Mouse (Mus musculus) left cerebral cortex, postnatal 10 days (tissue): ENCODE measurements around the gene Nell2. TPM values are rescaled to one million over a fixed set of nuclear protein-coding genes. Genes with fewer than 3 reads are reported as not detected.
A peak's percentile ranks its signal among the peaks of the same experiment; 100 is the strongest.
"Not testable (repeated sequence)": the region's sequence is repeated elsewhere in the genome, so short reads cannot be mapped to it uniquely, and the experiment has no call there.

ENCODE experiments used
- DNase-seq, 2 experiments: peaks; one replicate each; pipeline ENCODE4 v3.0.0; 2021 to 2022; ENCODE audit warnings: low spot score in 2 of 2, mixed read lengths in 1 of 2; ENCODE audit errors: extremely low spot score in 1 of 2
- intact Hi-C: fragments of 180-260 bp; cut with DNase I; formaldehyde crosslinking; loops from one replicate; pipeline ENCODE4 v1.15.1; 2025
- total RNA-seq, 2 experiments: library from RNA; stranded (reverse); gene quantifications; 2 replicates each; pipeline ENCODE4 v1.2.3; 2021

The Nell2 gene
- total RNA-seq, 2 experiments from 2014 or later, result 518 to 542 TPM

GRCm38 (mm10) chr15:95276556-95276955 is 251.8 kb downstream of the Nell2 start:
- intact Hi-C loops, result loop anchor here (10.0 kb wide), 1 partner anchor 248 kb away; the partner anchor contains the start of gene Nell2
- DNase-seq, result no peak

- intact Hi-C loops, result loop anchor here (10.0 kb wide), 1 partner anchor 249 kb away; the partner anchor contains the start of gene Nell2
- no peak for DNase-seq
Observed at GRCm38 (mm10) chr15:95275553-95275952, 252.8 kb downstream of the Nell2 start.

- intact Hi-C loops, result loop anchor here (10.0 kb wide), 1 partner anchor 252 kb away; the partner anchor contains the start of gene Nell2
- no peak for DNase-seq
Observed at GRCm38 (mm10) chr15:95273236-95273635, 255.1 kb downstream of the Nell2 start.

- no peak for DNase-seq
- intact Hi-C loops, result loop anchor here (10.0 kb wide), 1 partner anchor 253 kb away; the partner anchor contains the start of gene Nell2
Observed at GRCm38 (mm10) chr15:95272167-95272566, 256.2 kb downstream of the Nell2 start.

GRCm38 (mm10) chr15:95259671-95260450 is 268.5 kb downstream of the Nell2 start:
- no peak for DNase-seq
- intact Hi-C loops, result no loop called here

GRCm38 (mm10) chr15:95257131-95257530 is 271.2 kb downstream of the Nell2 start:
- DNase-seq, result no peak
- intact Hi-C loops, result no loop called here

- intact Hi-C loops, result no loop called here
- no peak for DNase-seq
Observed at GRCm38 (mm10) chr15:95245516-95245915, 282.8 kb downstream of the Nell2 start.

- no peak for DNase-seq
- intact Hi-C loops, result no loop called here
Observed at GRCm38 (mm10) chr15:95243876-95244275, 284.5 kb downstream of the Nell2 start.

- intact Hi-C loops, result no loop called here
- no peak for DNase-seq
Observed at GRCm38 (mm10) chr15:95241161-95241560, 287.2 kb downstream of the Nell2 start.

- DNase-seq, intact Hi-C loops: not testable (repeated sequence)
Observed at GRCm38 (mm10) chr15:95237021-95237420, 291.3 kb downstream of the Nell2 start.

- DNase-seq, result no peak
Observed at GRCm38 (mm10) chr15:95236509-95236908, 291.9 kb downstream of the Nell2 start.

GRCm38 (mm10) chr15:95231171-95231570 is 297.2 kb downstream of the Nell2 start:
- intact Hi-C loops, result no loop called here
- DNase-seq, result no peak

More at GRCm38 (mm10) chr15:95236509-95236908, 291.9 kb downstream of the Nell2 start:
- intact Hi-C loops, result no loop called here

GRCm38 (mm10) chr15:95216640-95217365 is 311.6 kb downstream of the Nell2 start:
- intact Hi-C loops, result no loop called here
- no peak for DNase-seq

- intact Hi-C loops, result no loop called here
- no peak for DNase-seq
Observed at GRCm38 (mm10) chr15:95210551-95210950, 317.8 kb downstream of the Nell2 start.

GRCm38 (mm10) chr15:95209186-95209585 is 319.2 kb downstream of the Nell2 start:
- DNase-seq, result no peak
- intact Hi-C loops, result no loop called here

GRCm38 (mm10) chr15:95193661-95194280 is 334.6 kb downstream of the Nell2 start:
- DNase-seq, result peak; percentile 35 to 48
- intact Hi-C loops, result no loop called here

GRCm38 (mm10) chr15:95192951-95193350 is 335.4 kb downstream of the Nell2 start:
- DNase-seq, result no peak
- intact Hi-C loops, result no loop called here

- peak; percentile 27 to 44 for DNase-seq
- intact Hi-C loops, result no loop called here
Observed at GRCm38 (mm10) chr15:95186226-95186625, 342.1 kb downstream of the Nell2 start.

- intact Hi-C loops, result no loop called here
- DNase-seq, result no peak
Observed at GRCm38 (mm10) chr15:95185419-95185818, 342.9 kb downstream of the Nell2 start.
